Mouse (Mus musculus): ENCODE measurements around the gene Rsph9. TPM values are rescaled to one million over a fixed set of nuclear protein-coding genes. Genes with fewer than 3 reads are reported as not detected.

Gene Rsph9
- 11.1 and 11.4 TPM in 2 replicates for polyA plus RNA-seq (2015; fragmentation: Nextera tagmentation; extraction: Ambion mirVana)

GRCm38 (mm10) chr17:46143578-46144423, at the start of gene Rsph9:
Rsph9 (minus strand) TSS chr17:46144216.
- H3K4me3 ChIP-seq = peak within 1 kb of the TSS; percentile 56
- peak within 1 kb of the TSS; percentile 91 for H3K4me2 ChIP-seq (replicated peaks)
- ATAC-seq (ENCODE audit: low FRiP score, low read depth) = peak; percentile 95
- 6% methylated on average over 37 of the region's 37 CpGs for WGBS
- H3K27ac ChIP-seq = peak within 1 kb of the TSS; percentile 35
- H3K36me3 ChIP-seq = peaks cover 34% of the 10 kb centered on the region
- no peaks in the 10 kb centered on the region for H3K9me3 ChIP-seq
- peaks cover 16% of the 10 kb centered on the region for H3K4me1 ChIP-seq
- no peaks in the 10 kb centered on the region for H3K27me3 ChIP-seq
- peak within 1 kb of the TSS; percentile 72 for H3K9ac ChIP-seq

- H3K4me1 ChIP-seq = no peaks in the 10 kb centered on the region
- 90% methylated on average over 2 of the region's 2 CpGs for WGBS
- peaks cover 88% of the 10 kb centered on the region for H3K36me3 ChIP-seq
These were observed 44.8 kb upstream of the Rsph9 start for GRCm38 (mm10) chr17:46188829-46189228.

DNA sequence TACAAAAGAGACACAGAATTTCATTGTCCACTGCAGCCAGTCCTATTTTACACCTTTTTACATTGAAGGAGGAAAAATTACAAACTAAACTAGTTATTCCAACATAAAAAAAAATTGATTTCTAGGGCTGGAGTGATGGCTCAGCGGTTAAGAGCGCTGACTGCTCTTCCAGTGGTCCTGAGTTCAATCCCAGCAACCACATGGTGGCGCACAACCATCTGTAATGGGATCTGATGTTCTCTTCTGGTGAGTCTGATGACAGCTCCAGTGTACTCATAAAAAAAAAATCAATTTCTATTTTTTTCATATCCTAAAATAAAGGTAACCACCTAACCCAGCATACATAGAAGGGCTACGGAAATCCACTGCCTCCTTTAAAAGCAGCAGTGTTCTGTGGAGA, 38.3 kb upstream of the Rsph9 start:
- ATAC-seq (ENCODE audit: low FRiP score, low read depth) = no peak

More at GRCm38 (mm10) chr17:46188829-46189228, 44.8 kb upstream of the Rsph9 start:
- Histone ChIP-seq H3K4me2 (replicated peaks) (no peak overlapping the region), H3K4me3 (no peak overlapping the region), H3K9me3 (no peaks in the 10 kb centered on the region), H3K27ac (no peak overlapping the region), H3K9ac (no peak overlapping the region), H3K27me3 (no peaks in the 10 kb centered on the region)
- no peak for ATAC-seq (ENCODE audit: low FRiP score, low read depth)

DNA sequence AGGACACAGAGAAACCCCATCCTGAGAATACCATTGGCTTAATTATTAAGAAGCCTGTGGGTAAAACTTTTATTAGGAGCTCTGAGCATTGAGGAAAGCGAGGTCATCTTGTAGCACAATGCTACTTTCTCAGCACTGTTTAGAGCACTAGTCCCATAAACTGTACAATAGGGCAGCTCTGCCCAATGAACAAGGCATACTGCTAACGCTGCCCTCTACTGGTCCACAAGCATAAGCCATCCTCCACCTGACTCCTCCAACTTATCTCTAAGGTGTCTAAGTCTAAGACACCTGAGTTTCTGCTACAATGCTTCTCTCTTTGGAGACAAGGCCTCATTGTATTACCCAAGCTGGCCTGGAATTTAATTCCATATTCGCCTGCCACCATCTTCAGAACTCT, 26.5 kb upstream of the Rsph9 start:
- no peaks in the 10 kb centered on the region for H3K9me3 ChIP-seq
- H3K27ac ChIP-seq = no peak overlapping the region
- ATAC-seq (ENCODE audit: low FRiP score, low read depth) = no peak
- no peak overlapping the region for H3K9ac ChIP-seq
- H3K4me3 ChIP-seq = no peak overlapping the region
- peaks cover 84% of the 10 kb centered on the region for H3K36me3 ChIP-seq
- WGBS = 73% methylated on average over 3 of the region's 3 CpGs
- no peaks in the 10 kb centered on the region for H3K27me3 ChIP-seq
- no peaks in the 10 kb centered on the region for H3K4me1 ChIP-seq
- H3K4me2 ChIP-seq (replicated peaks) = no peak overlapping the region

More for the DNA sequence above, 38.3 kb upstream of the Rsph9 start:
- 83% methylated on average over 4 of the region's 4 CpGs for WGBS
- Histone ChIP-seq H3K27me3 (no peaks in the 10 kb centered on the region), H3K4me2 (replicated peaks) (no peak overlapping the region), H3K4me1 (no peaks in the 10 kb centered on the region), H3K9me3 (no peaks in the 10 kb centered on the region), H3K9ac (no peak overlapping the region), H3K4me3 (no peak overlapping the region), H3K27ac (no peak overlapping the region), H3K36me3 (peaks cover 96% of the 10 kb centered on the region)

DNA sequence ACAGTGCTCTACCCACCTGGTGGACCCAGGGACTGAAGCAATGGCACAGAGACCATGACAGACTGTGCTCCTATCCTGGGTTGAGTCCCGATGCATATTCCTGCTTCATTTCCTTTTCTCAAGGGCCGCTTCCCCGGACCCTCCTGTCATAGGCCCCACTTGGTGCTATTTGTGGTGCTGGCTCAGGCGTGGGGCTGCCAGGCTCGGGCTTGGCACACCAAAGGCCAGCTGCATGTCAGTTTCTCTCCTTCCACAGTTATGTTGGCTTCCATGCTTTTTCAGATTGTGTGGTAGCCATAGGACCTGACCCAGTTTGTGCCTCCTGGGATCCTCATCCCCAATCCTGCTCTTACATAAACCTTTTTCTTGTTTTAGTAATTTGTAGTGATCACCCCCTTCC, 24.8 kb upstream of the Rsph9 start:
- H3K27me3 ChIP-seq = no peaks in the 10 kb centered on the region
- no peak overlapping the region for H3K4me3 ChIP-seq
- H3K27ac ChIP-seq = no peak overlapping the region
- H3K9ac ChIP-seq = no peak overlapping the region
- no peaks in the 10 kb centered on the region for H3K9me3 ChIP-seq
- 95% methylated on average over 5 of the region's 5 CpGs for WGBS
- no peaks in the 10 kb centered on the region for H3K4me1 ChIP-seq
- peaks cover 95% of the 10 kb centered on the region for H3K36me3 ChIP-seq
- ATAC-seq (ENCODE audit: low FRiP score, low read depth) = no peak
- H3K4me2 ChIP-seq (replicated peaks) = no peak overlapping the region

DNA sequence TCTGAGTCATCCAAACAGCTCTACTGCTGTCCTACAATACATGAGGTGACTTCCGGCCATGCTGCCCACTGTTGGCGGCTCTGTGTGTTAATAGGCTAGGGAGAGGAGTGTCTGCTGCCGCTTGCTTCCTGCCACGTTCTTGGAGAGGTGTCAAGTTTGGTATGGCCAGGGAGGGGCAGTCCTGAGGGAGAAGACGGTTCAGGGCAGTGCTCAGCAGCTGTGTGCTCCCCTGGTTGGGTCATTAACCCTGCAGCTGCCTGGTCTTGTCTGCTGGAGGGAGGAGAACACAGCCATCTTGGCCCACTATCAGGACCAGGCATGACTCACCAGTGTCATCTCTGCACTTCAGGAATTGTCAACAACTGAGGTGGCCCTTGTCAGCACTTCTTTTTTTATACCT, 24.3 kb upstream of the Rsph9 start:
- no peak for ATAC-seq (ENCODE audit: low FRiP score, low read depth)

GRCm38 (mm10) chr17:46167014-46167413, 23.0 kb upstream of the Rsph9 start:
- WGBS = 85% methylated on average over 11 of the region's 11 CpGs
- H3K9ac ChIP-seq = no peak overlapping the region
- no peaks in the 10 kb centered on the region for H3K27me3 ChIP-seq
- ATAC-seq (ENCODE audit: low FRiP score, low read depth) = no peak
- H3K4me1 ChIP-seq = peaks cover 13% of the 10 kb centered on the region
- H3K27ac ChIP-seq = no peak overlapping the region
- H3K4me3 ChIP-seq = no peak overlapping the region
- no peak overlapping the region for H3K4me2 ChIP-seq (replicated peaks)
- peaks cover 88% of the 10 kb centered on the region for H3K36me3 ChIP-seq
- H3K9me3 ChIP-seq = no peaks in the 10 kb centered on the region

More for the DNA sequence above, 24.3 kb upstream of the Rsph9 start:
- H3K4me3 ChIP-seq = no peak overlapping the region
- H3K4me1 ChIP-seq = no peaks in the 10 kb centered on the region
- peak overlapping the region; percentile 10; the same call in 1 of the 2 replicates for H3K9ac ChIP-seq
- 41% methylated on average over 5 of the region's 5 CpGs for WGBS
- no peak overlapping the region for H3K27ac ChIP-seq
- H3K27me3 ChIP-seq = no peaks in the 10 kb centered on the region
- H3K36me3 ChIP-seq = peaks cover 98% of the 10 kb centered on the region
- no peaks in the 10 kb centered on the region for H3K9me3 ChIP-seq
- no peak overlapping the region for H3K4me2 ChIP-seq (replicated peaks)

- no peak overlapping the region for H3K27ac ChIP-seq
These were observed 22.3 kb upstream of the Rsph9 start for GRCm38 (mm10) chr17:46166270-46166669.

GRCm38 (mm10) chr17:46165460-46165859, 21.4 kb upstream of the Rsph9 start:
- Histone ChIP-seq H3K27ac (no peak overlapping the region), H3K4me2 (replicated peaks) (no peak overlapping the region), H3K9me3 (no peaks in the 10 kb centered on the region), H3K36me3 (peaks cover 74% of the 10 kb centered on the region), H3K4me3 (no peak overlapping the region), H3K4me1 (peaks cover 19% of the 10 kb centered on the region), H3K9ac (no peak overlapping the region), H3K27me3 (no peaks in the 10 kb centered on the region)
- 84% methylated on average over 12 of the region's 12 CpGs for WGBS
- no peak for ATAC-seq (ENCODE audit: low FRiP score, low read depth)

More at GRCm38 (mm10) chr17:46166270-46166669, 22.3 kb upstream of the Rsph9 start:
- WGBS = 89% methylated on average over 5 of the region's 5 CpGs
- H3K9ac ChIP-seq = no peak overlapping the region
- no peak overlapping the region for H3K4me3 ChIP-seq
- no peaks in the 10 kb centered on the region for H3K9me3 ChIP-seq
- peaks cover 19% of the 10 kb centered on the region for H3K4me1 ChIP-seq
- peaks cover 82% of the 10 kb centered on the region for H3K36me3 ChIP-seq
- ATAC-seq (ENCODE audit: low FRiP score, low read depth) = no peak
- H3K4me2 ChIP-seq (replicated peaks) = no peak overlapping the region
- no peaks in the 10 kb centered on the region for H3K27me3 ChIP-seq

DNA sequence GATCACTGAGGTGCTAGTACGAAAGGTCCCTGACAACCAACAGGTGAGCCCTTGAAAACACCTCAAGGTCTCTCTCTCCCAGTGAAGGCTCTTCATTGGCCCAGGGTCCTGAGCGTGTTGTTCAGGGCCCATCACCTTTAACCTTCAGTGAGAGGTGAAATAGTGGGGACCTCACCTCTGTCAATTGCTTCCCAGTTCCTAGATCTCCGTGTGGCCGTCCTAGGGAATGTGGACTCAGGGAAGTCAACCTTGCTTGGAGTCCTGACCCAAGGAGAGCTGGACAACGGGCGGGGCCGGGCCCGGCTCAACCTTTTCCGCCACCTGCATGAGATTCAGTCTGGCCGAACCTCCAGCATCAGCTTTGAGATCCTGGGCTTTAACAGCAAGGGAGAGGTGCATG, 20.8 kb upstream of the Rsph9 start:
- no peaks in the 10 kb centered on the region for H3K27me3 ChIP-seq
- 92% methylated on average over 10 of the region's 10 CpGs for WGBS
- ATAC-seq (ENCODE audit: low FRiP score, low read depth) = no peak

GRCm38 (mm10) chr17:46164301-46164700, 20.3 kb upstream of the Rsph9 start:
- Histone ChIP-seq H3K9me3 (no peaks in the 10 kb centered on the region), H3K9ac (no peak overlapping the region), H3K36me3 (peaks cover 62% of the 10 kb centered on the region), H3K4me1 (peaks cover 19% of the 10 kb centered on the region), H3K4me3 (no peak overlapping the region), H3K27ac (no peak overlapping the region), H3K4me2 (replicated peaks) (no peak overlapping the region), H3K27me3 (no peaks in the 10 kb centered on the region)
- WGBS = over 99% methylated on average over 8 of the region's 8 CpGs
- no peak for ATAC-seq (ENCODE audit: low FRiP score, low read depth)

More for the DNA sequence above, 20.8 kb upstream of the Rsph9 start:
- Histone ChIP-seq H3K27ac (no peak overlapping the region), H3K4me2 (replicated peaks) (no peak overlapping the region), H3K4me3 (no peak overlapping the region), H3K9ac (no peak overlapping the region), H3K36me3 (peaks cover 67% of the 10 kb centered on the region), H3K9me3 (no peaks in the 10 kb centered on the region), H3K4me1 (peaks cover 19% of the 10 kb centered on the region)

DNA sequence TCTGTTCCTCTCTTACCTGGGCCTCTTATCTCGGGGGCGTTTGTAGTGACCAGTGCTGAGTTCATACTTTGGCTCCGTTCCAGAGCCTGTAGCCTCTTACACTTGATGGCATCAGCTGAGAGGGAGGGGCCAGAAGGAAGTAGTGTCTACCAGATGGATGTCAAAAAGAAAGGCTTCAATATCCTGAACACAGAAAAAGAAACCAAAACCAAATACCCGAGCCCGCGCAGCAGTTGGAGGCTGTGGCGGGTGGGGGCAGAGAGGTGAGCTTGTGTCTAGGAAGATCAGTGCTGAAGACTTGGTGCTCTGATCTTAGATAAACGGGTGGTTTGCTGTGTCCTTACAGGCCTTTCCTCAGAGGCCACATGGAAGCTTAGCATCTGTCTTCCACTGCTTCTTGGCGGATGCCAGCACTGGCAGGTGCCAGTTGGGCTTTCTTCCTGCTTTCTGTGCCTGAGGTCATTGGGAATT, 19.0 kb upstream of the Rsph9 start:
- no peak for ATAC-seq (ENCODE audit: low FRiP score, low read depth)
- H3K4me3 ChIP-seq = 0 out of 2 replicates have a peak overlapping the region, but pooled peaks have one; percentile 80
- H3K27ac ChIP-seq = no peak overlapping the region
- H3K9me3 ChIP-seq = no peaks in the 10 kb centered on the region
- no peak overlapping the region for H3K9ac ChIP-seq
- 87% methylated on average over 9 of the region's 9 CpGs for WGBS
- peak overlapping the region; percentile 84 for H3K4me2 ChIP-seq (replicated peaks)
- H3K27me3 ChIP-seq = no peaks in the 10 kb centered on the region
- H3K4me1 ChIP-seq = peaks cover 19% of the 10 kb centered on the region
- H3K36me3 ChIP-seq = peaks cover 49% of the 10 kb centered on the region

Data from limb, embryonic 13.5 days (tissue).